Mouse (Mus musculus) layer of hippocampus, postnatal 25 days (tissue): ENCODE data around the gene Thumpd3. TPM values are rescaled to one million over a fixed set of nuclear protein-coding genes. Genes with fewer than 3 reads are reported as not detected.
A peak's percentile ranks its signal among the peaks of the same experiment; 100 is the strongest.

ENCODE experiments used
- DNase-seq, 2 experiments: peaks; one replicate each; pipeline ENCODE4 v3.0.0; 2022; ENCODE audit warnings: mixed read lengths in 2 of 2, low spot score in 1 of 2; ENCODE audit errors: extremely low spot score in 1 of 2
- total RNA-seq, 2 experiments: library from RNA; stranded (reverse); gene quantifications; 2 replicates each; pipeline ENCODE4 v1.2.3; 2021

The Thumpd3 gene
- total RNA-seq, 2 experiments from 2014 or later = 34.3 to 42.3 TPM

DNA sequence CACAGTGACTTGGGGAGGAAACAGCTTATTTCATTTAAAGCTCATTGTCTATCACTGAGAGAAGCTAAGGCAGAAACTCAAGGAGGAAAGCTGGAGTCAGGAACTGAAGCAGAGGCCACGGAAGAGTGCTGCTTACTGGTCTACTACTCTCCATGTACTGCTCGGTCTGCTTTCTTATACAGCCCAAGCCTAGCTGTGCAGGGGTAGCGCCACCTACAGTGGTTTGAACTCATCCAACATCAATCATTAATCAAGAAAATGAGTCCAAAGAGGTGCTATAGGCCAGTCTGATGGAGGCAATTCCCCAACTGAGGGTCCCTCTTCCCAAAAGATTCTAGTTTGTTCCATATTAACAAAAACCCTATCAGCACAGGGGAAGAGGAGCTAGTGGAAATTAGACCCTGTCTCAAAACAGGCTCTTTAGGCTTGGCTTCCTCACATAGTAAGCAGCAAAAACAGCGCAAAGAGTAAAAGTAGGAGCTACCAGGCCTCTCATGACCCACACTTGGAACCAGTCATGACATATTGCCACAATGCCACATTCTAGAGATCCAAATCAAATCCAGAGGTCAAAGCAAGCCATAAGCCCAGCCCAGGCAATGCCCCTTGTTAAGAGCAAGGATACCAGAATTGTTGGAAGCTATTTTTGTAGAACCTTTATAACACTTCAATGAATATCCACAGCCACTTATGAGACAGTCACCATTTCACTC, 9.4 kb upstream of the Thumpd3 start:
- no peak for DNase-seq

DNA sequence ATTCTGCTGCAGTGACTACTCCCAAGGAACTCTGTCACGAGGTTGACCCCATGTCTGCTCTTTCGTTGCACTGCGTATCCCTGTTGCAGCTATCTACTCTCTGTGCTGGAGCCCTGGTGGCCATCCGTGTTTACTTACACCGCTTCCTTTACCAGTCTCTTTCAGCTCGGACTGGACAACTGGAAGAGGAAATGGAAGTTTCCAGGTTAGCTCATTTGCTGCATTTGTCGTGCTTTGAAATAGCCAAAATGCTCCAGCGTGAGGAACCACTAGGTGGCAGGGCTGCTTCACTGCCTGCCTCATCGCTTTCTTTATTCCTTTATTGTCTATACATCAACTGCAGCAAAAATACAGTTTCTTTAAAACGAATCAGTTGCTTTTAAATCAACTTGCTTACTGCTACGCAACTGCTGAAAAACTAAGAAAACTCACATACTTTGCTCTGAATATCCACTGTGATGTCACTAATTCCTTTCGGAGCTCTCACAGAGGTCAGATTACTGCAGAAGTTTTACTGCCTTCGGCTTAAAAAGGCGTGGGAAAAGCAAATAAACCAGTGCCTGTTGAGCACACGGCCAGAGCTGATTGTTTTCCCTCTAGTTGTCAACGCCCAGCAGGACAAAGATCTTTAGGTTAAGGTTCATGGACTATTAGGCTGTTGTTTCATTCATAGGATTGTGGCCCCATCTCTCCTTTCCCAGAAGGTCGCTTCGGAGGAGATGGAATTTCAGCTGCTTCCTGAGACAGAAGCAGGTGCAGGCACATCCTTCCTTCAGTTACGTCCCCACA, 7.9 kb upstream of the Thumpd3 start:
- peak in 1 of 2 experiments; percentile 68 for DNase-seq

DNA sequence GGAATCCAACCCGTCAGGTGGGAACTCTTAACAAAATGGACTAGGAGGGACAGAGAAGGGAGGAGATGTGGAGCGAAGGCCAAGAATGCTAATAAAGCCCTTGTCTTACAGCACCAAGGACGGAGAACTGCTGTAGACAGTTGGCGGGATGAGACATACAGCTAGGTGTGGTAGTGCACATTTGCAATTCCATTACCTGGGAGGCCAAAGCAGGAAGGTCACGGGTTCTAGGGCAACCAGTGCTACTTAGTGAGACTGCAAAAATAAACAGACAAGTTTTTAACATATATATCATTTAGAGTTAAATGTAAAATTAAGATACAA, 7.3 kb upstream of the Thumpd3 start:
- no peak for DNase-seq

DNA sequence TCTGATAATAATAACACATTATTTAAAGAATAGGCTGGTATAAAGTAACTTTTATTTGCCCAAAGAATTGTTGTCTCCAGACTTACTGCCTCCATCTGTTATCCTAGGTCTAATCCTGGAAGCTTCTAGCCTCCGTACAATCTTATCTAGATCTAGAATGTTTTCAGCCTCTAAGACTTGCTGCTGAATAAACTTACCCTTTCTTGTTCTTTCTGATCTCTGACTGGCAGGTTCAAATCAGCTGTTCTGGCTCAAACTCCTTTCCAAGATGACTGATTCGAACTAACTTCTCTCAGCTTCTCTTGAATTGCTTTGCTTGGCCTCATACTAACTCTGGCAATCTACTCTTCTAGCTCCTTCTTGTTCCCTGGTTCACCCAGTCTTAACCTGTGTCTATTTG, 5.7 kb upstream of the Thumpd3 start:
- DNase-seq = no peak

DNA sequence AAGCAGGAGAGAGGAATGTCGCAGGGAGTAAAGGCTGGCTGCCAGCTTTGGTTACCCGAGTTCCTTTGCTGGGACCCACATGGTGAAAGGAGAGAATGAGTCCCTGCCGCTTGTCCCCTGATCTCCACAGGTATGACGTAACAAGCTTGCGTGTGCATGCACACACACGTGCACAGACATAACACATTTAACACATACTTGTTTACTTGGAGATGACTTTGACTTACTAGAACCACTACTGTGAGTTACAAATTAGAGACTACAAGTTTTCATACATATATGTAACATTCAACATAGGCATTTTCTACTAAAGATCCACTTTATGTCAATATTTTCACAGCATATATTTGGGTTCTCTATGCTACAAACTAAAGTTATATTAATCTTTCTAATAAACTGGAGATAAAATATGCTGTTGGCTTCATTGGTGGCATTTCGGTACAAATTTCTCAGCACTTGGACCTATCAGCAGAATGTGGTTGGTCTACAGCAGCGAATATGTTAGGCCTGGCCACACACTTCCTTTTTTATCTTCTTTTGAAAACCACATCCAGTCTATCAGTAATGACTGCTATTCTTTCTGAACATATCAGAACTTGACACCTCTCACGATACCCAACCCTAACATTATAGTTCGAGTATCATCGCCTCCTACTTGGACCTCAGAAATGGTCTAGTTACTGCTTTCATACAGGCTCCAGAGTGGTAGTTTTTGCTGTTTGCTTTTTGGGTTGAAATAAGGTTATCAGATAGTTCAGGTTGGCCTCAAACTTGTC, 4.6 kb upstream of the Thumpd3 start:
- no peak for DNase-seq

DNA sequence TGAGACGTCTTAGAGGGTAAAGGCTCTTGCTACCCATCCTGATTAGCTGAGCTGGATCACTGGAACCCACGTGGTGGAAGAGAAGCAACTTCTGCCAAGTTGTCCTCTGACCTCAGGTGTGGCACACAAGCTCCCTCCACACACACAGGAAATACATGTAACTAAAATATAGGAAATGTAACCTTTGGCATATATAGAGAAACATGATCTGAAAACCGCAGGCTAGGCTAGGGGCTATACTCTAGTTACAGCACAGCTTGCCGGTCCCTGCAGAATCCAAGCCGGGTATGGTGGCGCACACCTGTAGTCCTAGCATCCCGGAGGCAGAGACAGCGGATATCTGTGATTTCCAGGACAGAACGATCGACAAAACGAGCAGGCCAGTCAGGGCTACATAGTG, 450 bp upstream of the Thumpd3 start:
- DNase-seq = no peak

DNA sequence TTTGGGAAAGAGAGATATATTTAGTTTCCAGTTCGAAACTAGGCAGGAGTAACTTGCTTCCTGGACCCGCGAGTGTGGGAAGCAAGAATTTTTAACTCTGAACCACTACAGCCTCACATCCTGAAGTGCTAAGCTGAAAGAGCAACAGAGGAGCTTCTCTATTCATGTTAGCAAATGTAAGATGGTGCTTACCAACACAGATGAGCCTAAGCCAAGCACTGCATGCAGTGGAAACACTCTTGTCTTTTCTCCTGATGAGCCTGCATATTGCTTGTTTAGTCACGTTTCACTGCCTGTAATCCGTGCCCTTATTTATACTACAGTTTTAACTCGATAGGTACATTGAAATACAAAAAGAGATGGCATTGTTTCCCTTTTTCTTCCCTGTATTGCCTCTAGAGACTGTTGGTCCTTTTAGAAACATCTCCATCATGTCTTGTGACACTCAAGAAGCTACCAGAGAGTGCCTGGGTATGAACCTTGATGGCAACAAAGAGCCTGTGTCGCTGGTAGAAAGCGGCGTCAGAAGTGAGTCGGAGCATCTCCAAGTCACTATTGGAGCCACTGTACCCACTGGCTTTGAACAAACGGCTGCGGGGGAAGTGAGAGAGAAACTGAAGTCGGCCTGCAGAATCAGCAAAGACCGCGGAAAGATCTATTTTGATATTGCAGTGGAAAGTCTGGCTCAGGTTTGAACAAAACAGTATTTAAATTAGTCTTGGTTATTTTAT, 1.2 kb downstream of the Thumpd3 start:
- no peak for DNase-seq

DNA sequence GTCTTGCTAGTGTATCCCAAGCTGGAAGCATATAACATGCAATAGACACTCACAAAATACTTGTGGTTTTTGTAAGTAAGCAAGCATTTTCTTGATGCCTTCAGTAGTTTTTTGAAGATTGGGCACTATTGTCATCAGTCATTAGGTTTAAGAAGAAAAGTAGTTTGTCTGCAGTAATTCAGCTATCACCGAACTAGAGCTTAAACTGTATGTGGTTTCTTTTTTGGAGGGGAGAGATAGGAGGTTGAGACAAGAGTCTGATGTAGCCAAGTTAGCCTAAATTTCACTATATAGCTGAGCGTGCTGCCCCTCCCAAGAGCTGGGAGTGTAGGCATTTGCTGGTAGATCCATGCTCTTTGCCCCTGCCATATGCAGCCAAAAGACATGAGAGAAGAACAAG, 2.3 kb downstream of the Thumpd3 start:
- no peak for DNase-seq

DNA sequence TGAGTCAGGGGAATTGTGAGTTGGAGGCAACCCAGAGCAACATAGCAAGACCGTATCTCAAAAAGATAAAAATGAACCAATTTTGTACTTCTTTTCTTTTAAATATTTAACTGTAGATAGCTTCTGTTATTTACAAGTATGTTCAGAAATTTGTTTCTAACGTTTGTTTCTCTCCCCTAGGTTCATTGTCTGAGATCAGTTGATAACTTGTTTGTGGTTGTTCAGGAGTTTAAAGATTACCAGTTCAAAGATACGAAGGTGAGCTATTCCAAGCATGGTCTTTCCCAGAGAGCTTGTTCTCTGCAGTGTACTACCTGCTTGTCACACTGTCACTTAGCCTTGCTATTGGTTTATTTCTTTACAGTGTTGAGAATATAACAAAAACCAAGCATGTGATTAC, 3.1 kb downstream of the Thumpd3 start:
- DNase-seq = no peak

DNA sequence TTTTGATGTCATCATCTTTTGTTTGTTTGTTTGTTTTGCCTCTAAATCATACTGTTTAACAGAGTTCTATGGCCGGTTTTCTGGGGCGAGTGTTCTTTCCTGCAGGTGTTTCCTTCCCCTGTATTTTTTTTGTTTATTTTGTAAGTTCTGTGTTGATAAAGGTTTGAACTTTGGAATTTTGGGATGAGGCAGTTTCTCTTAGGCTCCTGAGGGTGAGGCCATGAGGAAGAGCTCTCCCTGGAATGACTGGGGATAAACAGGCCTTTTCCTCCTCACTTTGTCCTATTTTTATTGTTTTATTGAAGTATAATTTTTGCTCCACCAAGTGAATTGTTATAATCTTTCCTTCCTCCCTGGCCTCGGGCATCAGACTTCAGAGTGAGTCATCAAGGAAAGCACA, 6.9 kb downstream of the Thumpd3 start:
- DNase-seq = no peak

DNA sequence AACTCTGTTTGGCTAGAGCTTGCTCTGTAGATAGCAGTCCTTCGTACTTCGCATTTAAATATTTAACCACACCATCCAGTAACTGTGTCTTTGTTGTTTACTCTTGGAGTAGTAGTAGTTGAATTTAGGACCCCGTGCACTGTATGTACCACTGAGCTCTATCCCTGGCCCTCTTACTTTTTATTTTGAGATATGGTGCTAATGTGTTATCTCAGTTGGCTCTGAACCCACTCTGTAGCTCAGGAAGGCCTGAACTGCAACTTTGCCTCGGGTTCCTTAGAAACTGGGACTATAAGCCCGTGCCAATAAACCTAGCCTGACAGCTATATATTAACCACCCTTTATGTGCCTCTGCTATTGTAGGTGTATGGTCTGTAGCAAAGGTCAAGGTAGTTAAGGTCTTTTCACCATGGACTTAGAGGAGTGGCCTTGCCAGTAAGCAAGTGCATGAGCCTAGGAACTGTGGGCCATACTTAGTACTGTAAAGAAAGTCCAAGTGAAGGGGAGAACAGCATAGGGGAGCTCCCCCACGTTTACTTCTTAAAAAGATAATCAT, 8.6 kb downstream of the Thumpd3 start:
- no peak for DNase-seq

DNA sequence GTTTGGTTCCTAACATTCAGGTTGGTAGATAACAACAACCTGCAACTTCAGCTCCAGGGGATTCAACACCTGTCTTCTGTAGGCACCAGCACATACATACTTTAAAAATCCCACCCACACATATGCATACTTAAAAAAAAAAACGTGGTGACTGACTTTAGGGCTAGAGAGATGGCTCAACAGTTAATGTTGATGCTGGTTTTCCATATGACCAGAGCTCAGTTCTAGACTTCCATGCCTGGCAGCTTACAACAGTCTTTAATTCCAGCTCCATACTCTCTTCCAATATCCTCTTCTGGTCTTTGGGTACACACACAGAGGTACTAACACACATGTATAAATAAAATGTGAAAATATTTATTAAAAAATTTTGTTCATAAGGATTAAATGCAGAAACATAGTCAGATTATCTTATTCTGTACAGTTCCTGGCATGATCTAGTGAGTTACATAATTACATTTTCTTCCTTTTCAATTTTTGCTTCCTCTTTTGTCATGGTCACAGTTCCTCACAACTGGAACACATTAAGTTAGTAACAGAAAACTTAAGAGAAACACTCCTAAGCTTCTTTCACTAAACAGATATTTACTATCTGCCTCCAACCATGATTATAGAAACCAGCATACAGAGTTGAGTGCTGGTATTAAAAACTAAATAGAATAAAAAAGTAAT, 15.0 kb downstream of the Thumpd3 start:
- no peak for DNase-seq

DNA sequence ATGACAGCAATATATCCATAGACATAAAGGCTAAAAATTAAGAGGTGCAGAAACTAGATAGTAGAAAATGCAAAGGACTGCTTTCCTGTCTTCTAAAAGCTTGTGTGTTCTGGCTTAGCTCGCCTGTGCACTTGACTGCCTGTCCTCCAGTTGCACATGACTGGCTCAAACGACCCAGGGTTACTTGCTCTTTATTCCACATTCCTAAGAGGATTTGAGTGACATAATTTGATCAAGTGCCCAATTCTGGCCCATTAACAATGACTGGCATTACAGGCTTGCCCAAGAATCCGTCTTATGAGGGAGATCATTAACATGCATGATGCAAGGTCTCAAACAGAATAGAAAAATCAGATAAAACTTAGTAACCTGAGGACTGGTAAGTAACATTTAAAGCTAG, 16.2 kb downstream of the Thumpd3 start:
- no peak for DNase-seq

DNA sequence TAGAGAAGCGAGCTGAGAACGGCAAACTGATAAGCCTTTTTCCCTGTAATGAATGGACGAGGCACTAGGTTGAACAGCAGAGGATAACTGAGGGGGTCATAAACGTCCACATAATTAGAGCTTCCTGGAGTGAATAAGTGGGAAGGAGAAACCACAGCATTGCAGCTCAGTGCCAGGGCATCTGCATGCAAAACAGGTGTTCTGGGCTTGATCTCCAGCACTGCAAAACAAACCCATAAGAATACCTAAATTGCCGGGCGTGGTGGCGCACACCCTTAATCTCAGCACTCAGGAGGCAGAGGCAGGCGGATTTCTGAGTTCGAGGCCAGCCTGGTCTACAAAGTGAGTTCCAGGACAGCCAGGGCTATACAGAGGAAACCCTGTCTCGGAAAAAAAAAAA, 17.3 kb downstream of the Thumpd3 start:
- DNase-seq = no peak

DNA sequence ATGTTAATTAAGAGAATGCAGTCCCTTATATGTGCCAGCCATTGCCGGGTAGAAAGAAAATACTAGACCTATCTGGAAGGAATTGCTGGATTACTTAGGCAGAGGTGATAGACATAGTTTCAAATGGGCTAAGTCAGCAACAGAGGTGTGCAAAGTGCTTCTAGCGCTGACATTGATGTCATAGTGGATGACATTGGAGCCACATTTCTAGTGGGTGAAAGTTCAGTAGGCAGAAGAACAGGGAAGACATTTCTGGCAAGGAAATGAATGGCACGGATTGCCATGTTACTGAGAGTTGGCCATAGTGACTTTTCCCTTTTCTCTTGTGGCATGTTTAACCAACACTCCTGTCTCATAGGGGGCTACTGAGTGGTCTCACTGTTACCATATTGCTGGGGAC, 19.2 kb downstream of the Thumpd3 start:
- DNase-seq = no peak

DNA sequence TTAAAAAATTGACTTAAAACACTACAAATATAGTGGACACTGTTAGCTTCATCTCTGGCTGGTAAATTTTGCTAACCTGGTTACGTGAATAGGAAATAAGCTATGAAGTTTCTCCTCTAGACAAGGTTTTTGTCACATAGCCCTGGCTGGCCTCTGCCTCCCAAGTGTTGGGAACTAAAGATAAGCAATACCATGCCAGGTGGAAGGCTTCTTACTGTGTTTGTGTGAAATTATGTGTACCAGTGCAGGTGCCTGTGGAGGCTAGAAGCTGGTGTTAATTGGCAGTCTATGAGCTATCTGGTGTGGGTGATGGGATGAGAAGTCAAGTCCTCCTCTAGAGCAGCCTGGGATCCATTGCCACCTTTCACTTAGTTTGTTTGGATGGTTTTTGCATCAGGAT, 23.1 kb downstream of the Thumpd3 start:
- DNase-seq = no peak

DNA sequence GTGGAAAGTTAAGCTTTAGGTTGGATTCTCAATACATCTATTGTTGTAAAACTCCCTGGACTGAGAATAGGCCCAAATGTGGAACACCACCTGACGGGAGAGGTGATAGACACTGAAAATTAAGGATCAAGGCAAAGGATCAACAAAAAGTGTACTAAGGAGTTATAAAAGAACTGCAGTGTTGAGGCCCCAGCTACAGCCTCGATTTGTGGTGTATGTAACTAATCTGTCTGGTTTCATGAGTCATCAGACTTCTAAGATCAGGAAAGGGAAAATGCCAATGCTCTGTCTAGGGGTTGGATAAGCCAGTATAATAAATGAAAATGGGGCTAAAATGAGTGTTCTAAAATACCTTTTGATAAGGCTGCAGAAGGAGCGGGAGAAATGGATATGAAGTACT, 29.2 kb downstream of the Thumpd3 start:
- no peak for DNase-seq

DNA sequence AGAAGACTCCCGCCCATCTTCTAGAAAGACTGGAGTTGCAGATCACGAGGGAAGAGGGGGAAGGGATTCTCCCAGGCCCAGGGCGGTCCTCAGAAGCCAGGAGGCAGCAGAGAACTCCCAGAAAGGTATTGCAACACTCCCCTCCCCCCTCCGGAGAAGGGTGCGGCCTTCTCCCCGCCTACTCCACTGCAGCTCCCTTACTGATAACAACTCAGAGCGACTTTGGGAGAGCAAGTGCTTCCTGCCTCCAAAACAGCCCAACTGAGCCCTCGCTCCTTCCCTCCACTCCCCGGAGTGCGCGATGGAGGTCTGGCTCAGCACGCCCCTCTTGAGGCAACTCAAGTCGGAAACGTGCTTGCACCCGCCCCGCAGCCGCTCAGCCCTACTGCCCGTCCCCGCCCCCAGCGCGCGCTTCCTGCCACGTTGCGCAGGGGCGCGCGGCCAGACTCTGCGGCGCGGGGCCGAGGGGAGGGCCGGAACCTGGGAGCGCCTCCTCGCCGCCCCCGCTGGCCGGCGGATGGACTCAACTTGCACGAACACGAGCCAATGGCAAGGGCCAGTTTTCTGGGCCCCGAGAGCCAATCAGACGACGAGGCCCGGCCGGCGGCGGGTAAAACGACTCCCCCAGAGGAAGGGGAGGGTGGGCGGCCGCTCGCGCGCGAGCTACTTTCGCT, 30.1 kb downstream of the Thumpd3 start:
- peak; percentile 75 to 81 for DNase-seq
